Mouse (Mus musculus) left cerebral cortex, postnatal 10 days (tissue): Measurements from ENCODE around the gene Nub1. TPM values are rescaled to one million over a fixed set of nuclear protein-coding genes. Genes with fewer than 3 reads are reported as not detected.
"Not testable (repeated sequence)": the region's sequence is repeated elsewhere in the genome, so short reads cannot be mapped to it uniquely, and the experiment has no call there.

ENCODE experiments used
- DNase-seq, 2 experiments: peaks; one replicate each; pipeline ENCODE4 v3.0.0; 2021 to 2022; ENCODE audit warnings: low spot score in 2 of 2, mixed read lengths in 1 of 2; ENCODE audit errors: extremely low spot score in 1 of 2
- intact Hi-C: fragments of 180-260 bp; cut with DNase I; formaldehyde crosslinking; loops from one replicate; pipeline ENCODE4 v1.15.1; 2025
- total RNA-seq, 2 experiments: library from RNA; stranded (reverse); gene quantifications; 2 replicates each; pipeline ENCODE4 v1.2.3; 2021

The Nub1 gene
- total RNA-seq, 2 experiments from 2014 or later, result 75.3 to 79.3 TPM

GRCm38 (mm10) chr5:24686671-24687420 is 1.5 kb downstream of the Nub1 start:
- DNase-seq, intact Hi-C loops: not testable (repeated sequence)

- intact Hi-C loops, result no loop called here
- DNase-seq, result peak in 1 of 2 experiments; percentile 48
Observed at GRCm38 (mm10) chr5:24687696-24688095, 2.4 kb downstream of the Nub1 start.

- intact Hi-C loops, result no loop called here
- no peak for DNase-seq
Observed at GRCm38 (mm10) chr5:24696704-24697103, 11.4 kb downstream of the Nub1 start.

GRCm38 (mm10) chr5:24701271-24701670 is 15.9 kb downstream of the Nub1 start:
- intact Hi-C loops, result no loop called here
- DNase-seq, result no peak

GRCm38 (mm10) chr5:24704615-24705014 is 19.3 kb downstream of the Nub1 start:
- intact Hi-C loops, result no loop called here
- no peak for DNase-seq

- DNase-seq, result peak in 1 of 2 experiments; percentile 48
- intact Hi-C loops, result no loop called here
Observed at GRCm38 (mm10) chr5:24709962-24710361, 24.6 kb downstream of the Nub1 start.

- DNase-seq, result no peak
- intact Hi-C loops, result no loop called here
Observed at GRCm38 (mm10) chr5:24711615-24712014, 26.3 kb downstream of the Nub1 start.

- DNase-seq, result peak; percentile 42 to 48
Observed at GRCm38 (mm10) chr5:24713199-24713598, 27.9 kb downstream of the Nub1 start.

GRCm38 (mm10) chr5:24713987-24714386 is 28.7 kb downstream of the Nub1 start:
- DNase-seq, result no peak
- intact Hi-C loops, result no loop called here

More at GRCm38 (mm10) chr5:24713199-24713598, 27.9 kb downstream of the Nub1 start:
- intact Hi-C loops, result no loop called here

- DNase-seq, result no peak
Observed at GRCm38 (mm10) chr5:24718076-24718475, 32.7 kb downstream of the Nub1 start.

GRCm38 (mm10) chr5:24719852-24720251 is 34.5 kb downstream of the Nub1 start:
- intact Hi-C loops, result no loop called here

More at GRCm38 (mm10) chr5:24718076-24718475, 32.7 kb downstream of the Nub1 start:
- intact Hi-C loops, result no loop called here

GRCm38 (mm10) chr5:24723527-24724269 is 38.4 kb downstream of the Nub1 start:
- no peak for DNase-seq
- intact Hi-C loops, result no loop called here

More at GRCm38 (mm10) chr5:24719852-24720251, 34.5 kb downstream of the Nub1 start:
- DNase-seq, result no peak

- intact Hi-C loops, result no loop called here
- no peak for DNase-seq
Observed at GRCm38 (mm10) chr5:24724270-24724634, 38.9 kb downstream of the Nub1 start.

GRCm38 (mm10) chr5:24724805-24725204 is 39.5 kb downstream of the Nub1 start:
- intact Hi-C loops, result no loop called here
- DNase-seq, result no peak

GRCm38 (mm10) chr5:24725897-24726296 is 40.6 kb downstream of the Nub1 start:
- intact Hi-C loops, result no loop called here
- DNase-seq, result no peak

GRCm38 (mm10) chr5:24726901-24727836 is 41.8 kb downstream of the Nub1 start:
- intact Hi-C loops, result no loop called here
- DNase-seq, result peak in 1 of 2 experiments; percentile 49

- no peak for DNase-seq
- intact Hi-C loops, result loop anchor here (10.0 kb wide), 1 partner anchor 435 kb away; no protein-coding TSS in a partner anchor
Observed at GRCm38 (mm10) chr5:24729797-24730487, 44.6 kb downstream of the Nub1 start.

GRCm38 (mm10) chr5:24730488-24730871 is 45.1 kb downstream of the Nub1 start, which contains the start of gene Wdr86:
Gene Wdr86 (minus strand): TSS chr5:24730727.
- DNase-seq, result peak in 1 of 2 experiments; percentile 52
- intact Hi-C loops, result loop anchor here (10.0 kb wide), 1 partner anchor 434 kb away; no protein-coding TSS in a partner anchor
